Mouse (Mus musculus) forebrain, embryonic 15.5 days (tissue): ENCODE data around the gene Col9a3. TPM values are rescaled to one million over a fixed set of nuclear protein-coding genes. Genes with fewer than 3 reads are reported as not detected.
A peak's percentile ranks its signal among the peaks of the same experiment; 100 is the strongest.

ENCODE experiments used
- ATAC-seq: fragments of 200-750 bp; cut with Nextera tagmentation; replicated peaks from 2 replicates; pipeline ENCODE4 v1.8.0; 2017; ENCODE audit warnings: mild to moderate bottlenecking, moderate TSS enrichment, moderate library complexity
- H3K27ac ChIP-seq: fragments of 300-500 bp; sonication (generic); replicated peaks from 2 replicates; pipeline ENCODE4 v1.5.1; 2015; ENCODE audit warnings: mild to moderate bottlenecking, inconsistent platforms
- H3K27me3 ChIP-seq: fragments of 300-500 bp; sonication (generic); 2 replicates; pipeline ENCODE4 v1.6.1; 2015; ENCODE audit warnings: inconsistent platforms
- H3K36me3 ChIP-seq: fragments of 300-500 bp; sonication (generic); 2 replicates; pipeline ENCODE4 v1.6.1; 2015; ENCODE audit warnings: mild to moderate bottlenecking, inconsistent platforms
- H3K4me1 ChIP-seq: fragments of 300-500 bp; sonication (generic); 2 replicates; pipeline ENCODE4 v1.6.1; 2015; ENCODE audit warnings: inconsistent platforms
- H3K4me2 ChIP-seq: fragments of 300-500 bp; sonication (generic); replicated peaks from 2 replicates; pipeline ENCODE4 v1.6.1; 2015; ENCODE audit warnings: mild to moderate bottlenecking, inconsistent platforms
- H3K4me3 ChIP-seq: fragments of 300-500 bp; sonication (generic); 2 replicates; pipeline ENCODE4 v1.5.1; 2015; ENCODE audit warnings: mild to moderate bottlenecking, inconsistent platforms
- H3K9ac ChIP-seq: fragments of 300-500 bp; sonication (generic); replicated peaks from 2 replicates; pipeline ENCODE4 v1.6.1; 2015; ENCODE audit warnings: mild to moderate bottlenecking, inconsistent platforms
- H3K9me3 ChIP-seq: fragments of 300-500 bp; sonication (generic); 2 replicates; pipeline ENCODE4 v1.6.1; 2016; ENCODE audit warnings: inconsistent platforms
- WGBS: fragments of 180-500 bp; shearing (Covaris S2); methylation state at CpG from one replicate; pipeline ENCODE4 v1.1.7; 2015; ENCODE audit warnings: mixed read lengths; 5-methylcytosine and 5-hydroxymethylcytosine counted together
- polyA plus RNA-seq: library from polyadenylated mRNA; unstranded; fragments of >200 nt; fragmentation: Nextera tagmentation; extraction: Ambion mirVana; gene quantifications from 2 replicates; pipeline ENCODE4 v1.2.1, GENCODE M21; 2015

Gene Col9a3
- 37.2 and 44.3 TPM in 2 replicates for polyA plus RNA-seq

GRCm38 (mm10) chr2:180597490-180597889 lies at the start of gene Col9a3:
Gene Col9a3, plus strand, starts transcription at chr2:180597790.
- H3K4me2 ChIP-seq: peak within 1 kb of the TSS; percentile 52
- peak within 1 kb of the TSS; percentile 32 for H3K9ac ChIP-seq
- H3K27me3 ChIP-seq: 0 out of 2 replicates have a peak, but pooled peaks cover 5% of the 10 kb centered on the region
- WGBS: 41% methylated on average over 4 of the region's 4 CpGs
- H3K36me3 ChIP-seq: peaks cover 27% of the 10 kb centered on the region
- no peaks in the 10 kb centered on the region for H3K9me3 ChIP-seq
- H3K4me3 ChIP-seq: peak within 1 kb of the TSS; percentile 37
- no peak for ATAC-seq
- H3K4me1 ChIP-seq: peaks cover 30% of the 10 kb centered on the region
- H3K27ac ChIP-seq: no peak within 1 kb of the TSS

- no peaks in the 10 kb centered on the region for H3K27me3 ChIP-seq
- no peak overlapping the region for H3K4me3 ChIP-seq
- peak overlapping the region; percentile 65; the same call in 1 of the 2 replicates for H3K27ac ChIP-seq
- no peaks in the 10 kb centered on the region for H3K36me3 ChIP-seq
- 0 out of 2 replicates have a peak, but pooled peaks have one; percentile 37 for ATAC-seq
- H3K9me3 ChIP-seq: no peaks in the 10 kb centered on the region
- WGBS: 55% methylated on average over 3 of the region's 3 CpGs
- no peak overlapping the region for H3K9ac ChIP-seq
- H3K4me1 ChIP-seq: peaks cover 24% of the 10 kb centered on the region
- no peak overlapping the region for H3K4me2 ChIP-seq
Observed at GRCm38 (mm10) chr2:180552340-180552739, 45.2 kb upstream of the Col9a3 start.

- Histone ChIP-seq H3K4me3 (no peak overlapping the region), H3K36me3 (no peaks in the 10 kb centered on the region), H3K9ac (no peak overlapping the region), H3K4me2 (no peak overlapping the region), H3K27me3 (no peaks in the 10 kb centered on the region), H3K9me3 (no peaks in the 10 kb centered on the region), H3K4me1 (peaks cover 12% of the 10 kb centered on the region), H3K27ac (no peak overlapping the region)
- 50% methylated on average over 3 of the region's 3 CpGs for WGBS
- no peak for ATAC-seq
Observed at GRCm38 (mm10) chr2:180555219-180555618, 42.4 kb upstream of the Col9a3 start.

GRCm38 (mm10) chr2:180556470-180556869 lies 41.1 kb upstream of the Col9a3 start:
- H3K4me2 ChIP-seq: no peak overlapping the region
- H3K9ac ChIP-seq: no peak overlapping the region
- no peak overlapping the region for H3K4me3 ChIP-seq
- ATAC-seq: no peak
- no peaks in the 10 kb centered on the region for H3K27me3 ChIP-seq
- H3K4me1 ChIP-seq: peaks cover 9% of the 10 kb centered on the region
- WGBS: 91% methylated on average over 3 of the region's 3 CpGs
- H3K36me3 ChIP-seq: no peaks in the 10 kb centered on the region
- H3K9me3 ChIP-seq: no peaks in the 10 kb centered on the region
- H3K27ac ChIP-seq: no peak overlapping the region

- Histone ChIP-seq H3K27me3 (no peaks in the 10 kb centered on the region), H3K9me3 (no peaks in the 10 kb centered on the region), H3K27ac (no peak overlapping the region), H3K4me1 (peaks cover 10% of the 10 kb centered on the region), H3K4me2 (no peak overlapping the region), H3K4me3 (no peak overlapping the region), H3K9ac (no peak overlapping the region), H3K36me3 (no peaks in the 10 kb centered on the region)
- 50% methylated on average over 5 of the region's 5 CpGs for WGBS
- no peak for ATAC-seq
Observed at GRCm38 (mm10) chr2:180560245-180560644, 37.3 kb upstream of the Col9a3 start.

- H3K9me3 ChIP-seq: no peaks in the 10 kb centered on the region
- peaks cover 10% of the 10 kb centered on the region for H3K4me1 ChIP-seq
- H3K27ac ChIP-seq: no peak overlapping the region
- H3K9ac ChIP-seq: no peak overlapping the region
- H3K4me3 ChIP-seq: no peak overlapping the region
- H3K4me2 ChIP-seq: no peak overlapping the region
- ATAC-seq: no peak
- H3K36me3 ChIP-seq: no peaks in the 10 kb centered on the region
- WGBS: 76% methylated on average over 5 of the region's 5 CpGs
- H3K27me3 ChIP-seq: no peaks in the 10 kb centered on the region
Observed at GRCm38 (mm10) chr2:180562146-180562545, 35.4 kb upstream of the Col9a3 start.

GRCm38 (mm10) chr2:180563296-180563695 lies 34.3 kb upstream of the Col9a3 start:
- H3K9me3 ChIP-seq: no peaks in the 10 kb centered on the region
- no peaks in the 10 kb centered on the region for H3K36me3 ChIP-seq
- H3K4me2 ChIP-seq: no peak overlapping the region
- 55% methylated on average over 6 of the region's 6 CpGs for WGBS
- no peaks in the 10 kb centered on the region for H3K27me3 ChIP-seq
- no peak overlapping the region for H3K4me3 ChIP-seq
- no peak for ATAC-seq
- H3K4me1 ChIP-seq: peaks cover 10% of the 10 kb centered on the region
- 0 out of 2 replicates have a peak overlapping the region, but pooled peaks have one; percentile 19 for H3K27ac ChIP-seq
- H3K9ac ChIP-seq: no peak overlapping the region

GRCm38 (mm10) chr2:180563841-180564240 lies 33.7 kb upstream of the Col9a3 start:
- WGBS: 36% methylated on average over 5 of the region's 5 CpGs
- no peaks in the 10 kb centered on the region for H3K27me3 ChIP-seq
- no peak overlapping the region for H3K4me2 ChIP-seq
- peaks cover 13% of the 10 kb centered on the region for H3K4me1 ChIP-seq
- no peak overlapping the region for H3K9ac ChIP-seq
- H3K9me3 ChIP-seq: no peaks in the 10 kb centered on the region
- no peak overlapping the region for H3K4me3 ChIP-seq
- H3K27ac ChIP-seq: 0 out of 2 replicates have a peak overlapping the region, but pooled peaks have one; percentile 19
- no peak for ATAC-seq
- no peaks in the 10 kb centered on the region for H3K36me3 ChIP-seq

GRCm38 (mm10) chr2:180566240-180566913 lies 31.2 kb upstream of the Col9a3 start:
- WGBS: 35% methylated on average over 13 of the region's 13 CpGs
- Histone ChIP-seq H3K4me2 (no peak overlapping the region), H3K9me3 (no peaks in the 10 kb centered on the region), H3K9ac (no peak overlapping the region), H3K27me3 (no peaks in the 10 kb centered on the region), H3K36me3 (no peaks in the 10 kb centered on the region), H3K4me3 (no peak overlapping the region), H3K27ac (no peak overlapping the region), H3K4me1 (peaks cover 22% of the 10 kb centered on the region)
- ATAC-seq: no peak

GRCm38 (mm10) chr2:180569028-180569643 lies 28.5 kb upstream of the Col9a3 start:
- no peaks in the 10 kb centered on the region for H3K36me3 ChIP-seq
- ATAC-seq: peak; percentile 69
- H3K4me3 ChIP-seq: no peak overlapping the region
- H3K9ac ChIP-seq: no peak overlapping the region
- peaks cover 11% of the 10 kb centered on the region for H3K4me1 ChIP-seq
- no peaks in the 10 kb centered on the region for H3K9me3 ChIP-seq
- H3K27me3 ChIP-seq: no peaks in the 10 kb centered on the region
- H3K4me2 ChIP-seq: no peak overlapping the region
- 19% methylated on average over 3 of the region's 3 CpGs for WGBS
- no peak overlapping the region for H3K27ac ChIP-seq

GRCm38 (mm10) chr2:180576482-180576881 lies 21.1 kb upstream of the Col9a3 start:
- no peaks in the 10 kb centered on the region for H3K4me1 ChIP-seq
- no peaks in the 10 kb centered on the region for H3K36me3 ChIP-seq
- no peaks in the 10 kb centered on the region for H3K9me3 ChIP-seq
- 42% methylated on average over 4 of the region's 4 CpGs for WGBS
- no peak overlapping the region for H3K4me3 ChIP-seq
- no peak overlapping the region for H3K9ac ChIP-seq
- no peak overlapping the region for H3K4me2 ChIP-seq
- no peak for ATAC-seq
- H3K27ac ChIP-seq: no peak overlapping the region
- H3K27me3 ChIP-seq: no peaks in the 10 kb centered on the region

- Histone ChIP-seq H3K4me3 (no peak overlapping the region), H3K9me3 (no peaks in the 10 kb centered on the region), H3K27me3 (no peaks in the 10 kb centered on the region), H3K4me2 (no peak overlapping the region), H3K27ac (no peak overlapping the region), H3K4me1 (peaks cover 11% of the 10 kb centered on the region), H3K36me3 (no peaks in the 10 kb centered on the region), H3K9ac (no peak overlapping the region)
- no peak for ATAC-seq
- 4% methylated on average over 3 of the region's 3 CpGs for WGBS
Observed at GRCm38 (mm10) chr2:180578686-180579085, 18.9 kb upstream of the Col9a3 start.
